Mouse (Mus musculus) stomach, postnatal 0 days (tissue): ENCODE results near the gene Plxnd1. TPM values are rescaled to one million over a fixed set of nuclear protein-coding genes. Genes with fewer than 3 reads are reported as not detected.

Experiments used
- ATAC-seq: fragments of 200-750 bp; cut with Nextera tagmentation; 2 replicates; pipeline ENCODE4 v1.8.0; 2017; ENCODE audit not compliant: low FRiP score, low TSS enrichment
- DNase-seq: peaks from one replicate; pipeline ENCODE4 v3.0.0-alpha.2; 2016; ENCODE audit warnings: low spot score
- H3K27ac ChIP-seq: fragments of 300-500 bp; sonication (generic); replicated peaks from 2 replicates; pipeline ENCODE4 v1.5.1; 2014; ENCODE audit warnings: mild to moderate bottlenecking, control low read depth
- H3K27me3 ChIP-seq: fragments of 300-500 bp; sonication (generic); 2 replicates; pipeline ENCODE4 v1.6.1; 2014; ENCODE audit warnings: low read length; ENCODE audit not compliant: control insufficient read depth, insufficient read depth
- H3K36me3 ChIP-seq: fragments of 300-500 bp; sonication (generic); 2 replicates; pipeline ENCODE4 v1.6.1; 2014; ENCODE audit warnings: low read length, mixed read lengths; ENCODE audit not compliant: control insufficient read depth, insufficient read depth
- H3K4me1 ChIP-seq: fragments of 300-500 bp; sonication (generic); replicated peaks from 2 replicates; pipeline ENCODE4 v1.6.1; 2014; ENCODE audit warnings: antibody characterized with exemption; ENCODE audit not compliant: control insufficient read depth, insufficient read depth
- H3K4me2 ChIP-seq: fragments of 300-500 bp; sonication (generic); replicated peaks from 2 replicates; pipeline ENCODE4 v1.6.1; 2014; ENCODE audit warnings: low read depth, mild to moderate bottlenecking, control low read depth, moderate library complexity
- H3K4me3 ChIP-seq: fragments of 300-500 bp; sonication (generic); 2 replicates; pipeline ENCODE4 v1.5.1; 2014; ENCODE audit warnings: low read depth, low read length, control low read depth
- H3K9ac ChIP-seq: fragments of 300-500 bp; sonication (generic); 2 replicates; pipeline ENCODE4 v1.6.1; 2014; ENCODE audit warnings: mild to moderate bottlenecking, low read length, control low read depth, mixed read lengths
- H3K9me3 ChIP-seq: fragments of 300-500 bp; sonication (generic); 2 replicates; pipeline ENCODE4 v1.6.1; 2016; ENCODE audit warnings: low read length; ENCODE audit not compliant: control insufficient read depth
- CTCF ChIP-seq: IDR thresholded peaks from 2 replicates; pipeline ENCODE4 v1.5.1; 2016; ENCODE audit warnings: antibody characterized with exemption, low read depth, mild to moderate bottlenecking, moderate library complexity
- EP300 ChIP-seq: optimal IDR thresholded peaks from 2 replicates; pipeline ENCODE3; 2016; ENCODE audit warnings: antibody characterized with exemption
- WGBS: fragments of 180-500 bp; shearing (Covaris S2); extraction: QIAGEN DNeasy Blood & Tissue Kit; methylation state at CpG from one replicate; pipeline ENCODE4 v1.1.7; 2014; 5-methylcytosine and 5-hydroxymethylcytosine counted together
- polyA plus RNA-seq: library from polyadenylated mRNA; unstranded; fragments of >200 nt; fragmentation: Nextera tagmentation; extraction: Ambion mirVana; gene quantifications from 2 replicates; pipeline ENCODE4 v1.2.1, GENCODE M21; 2015

Gene Plxnd1
- polyA plus RNA-seq, 1 experiment from 2014 or later: 10.4 TPM

DNA sequence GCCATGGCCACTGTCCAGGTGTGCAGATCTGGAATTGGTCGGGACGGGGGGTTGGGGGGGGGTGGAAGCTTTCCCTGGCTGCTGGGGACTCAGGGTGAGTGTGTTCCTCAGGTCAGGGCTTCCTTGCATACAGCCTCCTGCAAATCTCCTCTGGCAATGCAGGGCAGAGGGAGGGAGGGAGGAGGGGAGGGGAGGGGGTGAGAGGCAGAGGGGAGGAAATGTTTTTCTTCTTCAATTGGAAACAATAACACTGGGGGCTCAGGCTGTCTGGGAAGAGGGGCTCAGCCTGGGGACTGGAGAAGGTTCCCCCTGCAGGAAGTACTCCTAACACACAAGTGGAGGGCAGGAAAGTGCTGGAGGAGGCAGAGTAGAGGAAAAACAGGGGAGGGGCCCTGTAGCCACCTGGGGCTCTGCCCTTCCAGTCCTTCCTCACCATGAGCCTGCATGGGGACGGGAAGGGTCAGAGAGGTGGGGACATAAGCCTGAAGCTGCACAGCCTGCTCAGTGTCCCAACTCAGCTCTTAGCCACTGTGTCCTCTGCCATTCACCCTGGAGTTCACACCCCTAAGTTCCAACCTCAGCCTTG, 3.0 kb upstream of the Plxnd1 start:
- WGBS: 15% methylated on average over 3 of the region's 3 CpGs
- Histone ChIP-seq H3K9ac (no peak overlapping the region), H3K4me1 (peaks cover 3% of the 10 kb centered on the region; the same call in 1 of the 2 replicates), H3K27me3 (no peaks in the 10 kb centered on the region; the same call in 1 of the 2 replicates), H3K9me3 (no peaks in the 10 kb centered on the region), H3K27ac (peak overlapping the region; percentile 35; the same call in 1 of the 2 replicates), H3K4me2 (no peak overlapping the region), H3K4me3 (no peak overlapping the region), H3K36me3 (no peaks in the 10 kb centered on the region)
- ATAC-seq (no peak), DNase-seq (no peak)
- 0 out of 2 replicates have a peak, but pooled peaks have one; percentile 26 for TF ChIP-seq CTCF
- TF ChIP-seq EP300: no peak

DNA sequence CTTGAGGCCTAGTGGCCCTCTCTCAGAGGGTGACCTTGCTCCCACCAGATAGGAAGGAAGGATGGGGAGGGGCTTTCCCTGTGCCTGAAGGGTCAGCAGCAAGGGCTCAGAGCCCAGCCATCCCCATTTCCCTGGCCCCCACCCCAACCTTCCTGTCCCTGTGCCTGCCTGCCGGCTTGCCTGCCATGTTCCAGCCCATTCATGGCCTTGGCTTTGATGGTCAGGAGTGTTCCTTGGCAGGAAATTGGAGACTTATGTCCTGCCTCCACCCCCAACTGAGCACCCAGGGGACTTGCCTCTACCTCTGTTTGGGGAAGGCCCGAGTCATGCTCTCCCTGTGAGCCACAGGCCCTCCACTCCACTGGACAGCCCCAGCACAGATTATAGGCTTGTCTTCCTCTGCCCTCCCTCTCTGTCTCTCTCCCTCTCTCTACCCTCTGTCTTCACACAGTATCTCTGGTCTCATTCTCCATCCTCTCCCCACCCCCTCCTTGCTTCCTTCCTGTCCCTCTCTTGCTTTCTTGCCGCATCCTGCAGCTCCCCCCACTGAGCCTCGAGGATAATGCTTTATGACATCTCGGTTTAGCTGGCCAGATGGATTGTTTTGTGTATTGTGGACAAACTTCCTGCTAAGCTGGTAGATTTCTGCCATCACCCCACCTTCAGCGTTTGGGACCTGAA, 1.5 kb upstream of the Plxnd1 start:
- H3K9me3 ChIP-seq: no peaks in the 10 kb centered on the region
- peak overlapping the region; percentile 76 for H3K27ac ChIP-seq
- DNase-seq: no peak
- no peaks in the 10 kb centered on the region; the same call in 1 of the 2 replicates for H3K27me3 ChIP-seq
- no peak overlapping the region for H3K4me2 ChIP-seq
- H3K9ac ChIP-seq: no peak overlapping the region
- peak; percentile 68 for TF ChIP-seq CTCF
- no peak for TF ChIP-seq EP300
- ATAC-seq: no peak; the same call in 1 of the 2 replicates
- H3K4me1 ChIP-seq: peaks cover 3% of the 10 kb centered on the region
- no peaks in the 10 kb centered on the region for H3K36me3 ChIP-seq
- WGBS: 36% methylated on average over 6 of the region's 6 CpGs
- H3K4me3 ChIP-seq: no peak overlapping the region

DNA sequence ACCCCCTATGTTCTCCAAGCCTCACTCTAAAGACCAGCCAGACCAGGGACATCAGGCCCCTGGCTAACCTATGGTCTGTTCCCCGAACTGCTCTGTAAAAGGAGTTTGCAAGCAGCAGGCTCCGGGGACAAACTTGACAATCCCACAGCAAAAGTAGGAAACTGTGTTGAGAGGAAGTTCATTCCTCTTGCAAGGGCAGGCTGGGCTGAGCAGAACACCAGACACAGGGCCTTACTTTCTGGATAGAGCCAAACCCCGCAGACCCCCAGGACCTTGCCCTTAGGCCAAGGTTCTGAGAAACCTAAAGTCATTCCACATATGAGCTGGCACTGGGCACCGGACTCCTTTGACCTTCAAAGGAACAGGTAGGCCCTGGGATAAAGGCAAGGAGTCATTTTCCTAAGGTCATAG, 731 bp upstream of the Plxnd1 start:
- Histone ChIP-seq H3K27ac (peak overlapping the region; percentile 76), H3K9ac (no peak overlapping the region), H3K9me3 (no peaks in the 10 kb centered on the region), H3K4me2 (peak overlapping the region; percentile 81), H3K4me3 (no peak overlapping the region), H3K27me3 (no peaks in the 10 kb centered on the region; the same call in 1 of the 2 replicates), H3K4me1 (peaks cover 3% of the 10 kb centered on the region), H3K36me3 (no peaks in the 10 kb centered on the region)
- DNase-seq (no peak), ATAC-seq (no peak)
- TF ChIP-seq CTCF (no peak), EP300 (no peak)
- 56% methylated on average over 4 of the region's 4 CpGs for WGBS

DNA sequence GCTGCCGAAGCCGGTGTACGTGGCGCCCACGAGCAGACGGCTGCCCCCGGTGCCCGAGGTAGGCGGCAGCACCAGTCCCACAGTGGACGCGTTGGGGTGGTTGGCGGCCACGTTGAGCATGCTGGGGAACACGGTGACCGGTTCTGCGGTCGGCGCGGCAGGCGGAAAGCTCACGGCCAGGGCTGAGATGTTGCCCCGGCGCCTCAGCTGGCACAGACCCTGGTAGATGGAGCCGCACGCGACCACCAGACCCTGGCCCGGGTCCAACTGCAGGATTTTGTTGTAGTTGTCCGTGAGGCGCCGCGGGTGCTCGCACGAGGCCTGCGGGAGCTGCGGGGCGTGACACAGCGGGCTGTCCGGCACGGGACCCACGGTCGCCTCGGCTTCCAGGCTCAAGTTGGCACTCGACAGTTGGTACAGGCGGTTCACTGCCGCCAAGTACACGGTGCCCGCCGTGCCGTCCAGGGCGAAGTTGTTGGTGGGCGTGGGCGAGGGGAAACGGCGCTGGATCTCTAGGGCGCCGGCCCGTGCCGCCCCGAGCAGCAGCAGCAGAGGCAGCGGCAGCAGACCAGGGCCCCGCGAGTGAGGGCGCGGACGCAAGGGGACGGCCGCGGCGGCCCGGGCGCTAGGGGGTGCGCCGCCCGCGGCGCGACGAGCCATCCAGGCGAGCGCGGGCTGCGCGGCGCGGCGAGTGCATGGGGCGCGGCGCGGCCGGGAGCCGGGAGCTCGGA, 494 bp downstream of the Plxnd1 start:
- H3K36me3 ChIP-seq: no peaks in the 10 kb centered on the region
- under 1% methylated on average over 72 of the region's 93 CpGs for WGBS
- H3K4me2 ChIP-seq: peak overlapping the region; percentile 81
- peak; percentile 58; the same call in 1 of the 2 replicates for ATAC-seq
- peaks cover 3% of the 10 kb centered on the region for H3K4me1 ChIP-seq
- H3K4me3 ChIP-seq: peak overlapping the region; percentile 60
- H3K9me3 ChIP-seq: no peaks in the 10 kb centered on the region
- H3K27me3 ChIP-seq: no peaks in the 10 kb centered on the region; the same call in 1 of the 2 replicates
- DNase-seq: peak; percentile 42
- peak overlapping the region; percentile 68 for H3K9ac ChIP-seq
- TF ChIP-seq EP300: no peak
- TF ChIP-seq CTCF: no peak
- peak overlapping the region; percentile 84 for H3K27ac ChIP-seq

DNA sequence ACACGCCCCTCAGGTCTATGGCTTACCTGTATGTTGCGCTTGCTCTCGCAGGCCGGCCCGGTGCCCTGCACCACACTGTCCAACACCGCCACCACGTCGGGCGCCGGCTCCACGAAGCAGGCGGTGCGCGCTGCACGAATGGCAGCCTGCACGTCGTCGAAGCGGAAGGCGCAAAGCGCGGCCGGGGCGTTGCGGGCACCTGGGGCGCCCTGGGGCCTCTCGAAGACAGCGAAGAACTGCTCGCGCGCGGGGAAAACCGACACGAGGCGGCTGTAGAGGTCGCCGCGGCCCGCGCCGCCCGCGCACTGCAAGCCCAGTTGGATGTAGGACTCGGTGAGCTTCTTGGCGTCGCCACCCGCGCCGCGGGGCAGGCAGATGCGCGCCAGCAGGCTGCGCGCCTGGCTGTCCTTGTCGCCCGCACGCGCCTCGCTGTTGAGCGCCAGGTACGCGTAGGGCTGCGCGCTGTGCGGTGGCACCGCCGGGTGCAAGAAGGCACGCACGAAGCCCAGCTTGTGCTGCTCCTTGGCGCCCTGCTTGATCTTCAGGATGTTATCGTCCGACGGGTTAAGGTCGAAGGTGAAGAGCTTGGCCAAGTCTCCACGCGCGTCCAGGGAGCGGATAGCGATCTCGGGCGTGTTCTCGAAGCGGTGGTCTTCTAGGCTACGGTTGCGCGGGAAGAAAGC, 1.2 kb downstream of the Plxnd1 start:
- 2% methylated on average over 86 of the region's 86 CpGs for WGBS
- H3K36me3 ChIP-seq: no peaks in the 10 kb centered on the region
- peak overlapping the region; percentile 68 for H3K9ac ChIP-seq
- DNase-seq (peak; percentile 39), ATAC-seq (no peak)
- H3K27ac ChIP-seq: peak overlapping the region; percentile 53; the same call in 1 of the 2 replicates
- H3K9me3 ChIP-seq: no peaks in the 10 kb centered on the region
- H3K4me1 ChIP-seq: peaks cover 3% of the 10 kb centered on the region
- TF ChIP-seq EP300: no peak
- TF ChIP-seq CTCF: no peak
- H3K4me3 ChIP-seq: peak overlapping the region; percentile 60
- peak overlapping the region; percentile 81 for H3K4me2 ChIP-seq
- no peaks in the 10 kb centered on the region; the same call in 1 of the 2 replicates for H3K27me3 ChIP-seq
